Mouse (Mus musculus) left cerebral cortex, adult 11 months (tissue): Measurements from ENCODE around the gene Gpr179.

Experiments
- DNase-seq: peaks from one replicate; pipeline ENCODE4 v3.0.0; 2022; ENCODE audit warnings: low spot score

The Gpr179 gene

GRCm38 (mm10) chr11:97352027-97352684, at the start of gene Gpr179:
TSS of gene Gpr179 (minus strand) at chr11:97352077.
- DNase-seq: no peak

GRCm38 (mm10) chr11:97401082-97401481, 49.2 kb upstream of the Gpr179 start:
- DNase-seq: no peak

GRCm38 (mm10) chr11:97399958-97400710, 48.3 kb upstream of the Gpr179 start:
- DNase-seq: peak; percentile 73

- no peak for DNase-seq
Observed at GRCm38 (mm10) chr11:97398506-97398905, 46.6 kb upstream of the Gpr179 start.

DNA sequence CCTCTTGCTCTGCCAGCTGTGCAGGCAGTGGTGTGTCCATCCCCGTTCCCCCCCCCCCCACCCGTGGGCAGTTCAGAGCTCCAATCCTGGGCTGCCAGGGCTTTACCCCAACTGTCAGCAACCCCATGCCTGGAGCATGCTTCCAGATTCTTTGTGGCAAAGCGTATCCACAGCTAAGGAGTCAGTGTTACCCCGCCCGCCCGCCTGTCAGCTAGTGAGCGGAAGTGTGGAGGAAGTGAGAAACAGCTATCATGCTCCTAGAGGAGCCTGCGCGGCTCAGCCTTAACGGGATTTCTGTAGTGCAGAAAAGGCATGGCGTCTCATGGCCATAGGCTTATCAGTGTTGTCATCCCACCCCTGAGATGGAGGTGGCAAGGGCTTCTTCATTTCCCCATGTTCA, 42.3 kb upstream of the Gpr179 start:
- DNase-seq: no peak

DNA sequence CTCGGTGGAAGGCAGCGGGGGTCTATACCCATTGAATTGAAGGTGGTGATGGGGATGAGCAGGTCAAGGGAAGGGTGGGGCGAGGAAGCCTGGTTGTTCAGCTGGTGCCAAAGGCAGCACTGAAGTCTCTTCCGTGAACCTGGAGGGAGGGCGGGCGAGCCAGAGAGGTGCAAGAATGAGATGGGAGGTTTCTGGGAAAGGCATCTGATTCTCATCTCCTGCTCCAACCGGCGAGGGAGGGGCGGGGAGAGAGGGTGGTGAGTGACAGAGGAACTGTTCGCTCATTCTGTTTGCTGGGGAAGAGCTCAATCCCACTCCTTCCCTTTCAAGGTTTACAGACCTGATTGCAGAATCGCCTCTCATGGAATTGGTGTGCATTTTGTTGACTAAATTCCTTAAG, 41.8 kb upstream of the Gpr179 start:
- no peak for DNase-seq

DNA sequence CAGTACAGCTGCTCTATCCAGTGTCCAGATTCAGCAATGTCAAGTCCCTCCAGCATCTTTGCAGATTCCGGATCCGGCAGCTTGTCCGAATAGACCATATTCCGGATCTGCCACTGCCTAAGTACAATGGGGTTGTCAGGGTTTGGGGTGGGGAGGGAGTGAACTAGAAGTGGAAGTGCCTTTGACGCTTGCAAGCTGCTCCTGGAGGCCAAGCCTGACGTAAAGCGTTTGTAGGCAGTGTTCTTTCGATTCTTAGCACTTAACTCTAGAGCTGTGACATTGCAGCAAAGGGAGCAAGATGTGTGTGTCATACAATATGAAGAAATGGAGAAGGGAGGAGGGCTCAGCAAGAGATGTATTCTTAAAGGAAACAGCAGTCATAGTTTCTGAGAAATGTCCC, 37.2 kb upstream of the Gpr179 start:
- DNase-seq: no peak

DNA sequence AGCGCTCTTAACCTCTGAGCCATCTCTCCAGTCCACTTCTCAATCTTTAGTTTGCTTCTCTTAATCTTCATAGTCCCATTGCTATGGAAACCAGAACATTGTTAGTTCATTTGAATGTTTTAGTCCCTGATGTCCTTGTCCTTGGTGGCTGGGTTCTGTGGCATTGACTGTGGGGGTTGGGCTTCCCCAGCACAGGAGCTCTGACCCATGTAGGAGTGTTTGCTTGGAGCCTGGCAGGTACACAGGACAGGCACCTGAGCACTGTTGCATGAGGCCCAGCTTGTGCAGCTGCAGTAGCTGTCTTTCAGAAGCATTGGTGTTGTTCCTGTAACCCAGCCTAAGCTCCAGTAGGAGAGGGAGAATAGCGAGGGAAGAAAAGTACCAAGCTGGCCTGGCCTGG, 35.9 kb upstream of the Gpr179 start:
- DNase-seq: no peak

- DNase-seq: no peak
Observed at GRCm38 (mm10) chr11:97383764-97384163, 31.9 kb upstream of the Gpr179 start.

DNA sequence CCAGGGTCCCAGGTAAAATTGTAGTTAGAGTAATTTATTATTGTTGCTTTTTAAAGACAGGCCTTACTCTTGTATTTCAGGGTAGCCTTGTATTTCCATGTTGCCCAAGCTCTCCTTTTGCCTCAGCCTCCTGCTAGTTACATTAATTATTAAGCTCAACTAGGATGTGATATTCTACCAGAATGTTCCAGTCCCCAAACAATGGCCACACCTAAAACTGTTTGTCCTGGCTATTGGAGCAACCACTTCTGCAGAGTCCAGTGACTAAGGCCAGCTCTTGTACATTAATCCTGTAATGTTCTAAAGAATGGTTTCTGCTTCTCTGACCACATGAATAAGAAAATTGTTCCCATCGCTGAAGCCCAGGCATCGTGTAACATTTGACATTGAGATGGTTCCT, 31.1 kb upstream of the Gpr179 start:
- no peak for DNase-seq

- DNase-seq: no peak
Observed at GRCm38 (mm10) chr11:97380036-97380435, 28.2 kb upstream of the Gpr179 start.

- DNase-seq: no peak
Observed at GRCm38 (mm10) chr11:97373402-97373801, 21.5 kb upstream of the Gpr179 start.

- no peak for DNase-seq
Observed at GRCm38 (mm10) chr11:97372159-97372864, 20.4 kb upstream of the Gpr179 start.

- no peak for DNase-seq
Observed at GRCm38 (mm10) chr11:97370329-97371091, 18.6 kb upstream of the Gpr179 start.

- no peak for DNase-seq
Observed at GRCm38 (mm10) chr11:97368501-97368900, 16.6 kb upstream of the Gpr179 start.

- no peak for DNase-seq
Observed at GRCm38 (mm10) chr11:97365556-97365955, 13.7 kb upstream of the Gpr179 start.

DNA sequence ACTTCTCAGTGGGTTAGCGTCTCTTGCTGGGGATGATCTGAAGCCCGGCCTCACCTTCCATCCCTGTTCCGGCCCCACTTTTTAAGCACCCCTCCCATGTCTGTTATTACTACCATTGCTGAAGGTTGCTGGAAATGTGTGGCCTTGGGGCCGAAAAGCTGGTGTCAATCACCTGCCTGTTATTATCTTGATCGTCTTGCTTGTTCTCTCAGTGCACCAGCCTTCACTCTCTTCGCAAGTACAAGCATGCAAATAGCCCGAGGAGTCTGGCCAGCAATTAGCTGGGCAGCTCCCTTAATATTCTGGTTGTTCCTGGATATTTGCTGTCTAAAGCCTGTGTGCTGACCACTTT, 11.7 kb upstream of the Gpr179 start:
- no peak for DNase-seq

DNA sequence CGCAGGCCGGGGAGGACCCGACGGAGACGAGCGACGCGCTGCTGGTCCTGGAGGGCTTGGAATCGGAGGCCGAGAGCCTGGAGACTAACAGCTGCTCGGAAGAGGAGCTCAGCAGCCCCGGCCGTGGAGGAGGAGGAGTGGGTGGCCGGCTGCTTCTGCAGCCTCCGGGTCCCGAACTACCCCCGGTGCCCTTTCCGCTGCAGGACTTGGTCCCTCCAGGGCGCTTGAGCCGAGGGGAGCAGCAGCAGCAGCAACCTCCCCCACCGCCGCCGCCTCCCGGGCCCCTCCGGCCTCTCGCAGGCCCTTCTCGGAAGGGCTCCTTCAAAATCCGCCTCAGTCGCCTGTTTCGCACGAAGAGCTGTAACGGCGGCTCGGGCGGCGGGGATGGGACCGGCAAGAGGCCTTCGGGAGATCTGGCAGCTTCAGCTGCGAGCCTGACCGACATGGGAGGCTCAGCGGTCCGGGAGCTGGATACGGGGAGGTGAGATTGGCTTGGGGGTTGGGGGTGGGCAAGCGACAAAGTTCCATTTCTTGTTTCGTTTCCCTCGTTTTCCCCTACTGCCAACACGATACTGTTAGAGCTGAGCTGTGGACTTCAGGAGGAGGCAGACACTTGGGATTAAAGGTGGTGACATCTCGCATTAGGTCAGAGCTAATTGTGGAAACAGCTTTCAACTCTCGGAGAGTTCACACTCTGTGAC, 11.2 kb upstream of the Gpr179 start:
- DNase-seq: no peak

- no peak for DNase-seq
Observed at GRCm38 (mm10) chr11:97362649-97362942, 10.7 kb upstream of the Gpr179 start.

- DNase-seq: peak; percentile 90
Observed at GRCm38 (mm10) chr11:97361948-97362648, 10.2 kb upstream of the Gpr179 start, which contains the start of gene Socs7. TSS of gene Socs7 (plus strand) at chr11:97362551.

DNA sequence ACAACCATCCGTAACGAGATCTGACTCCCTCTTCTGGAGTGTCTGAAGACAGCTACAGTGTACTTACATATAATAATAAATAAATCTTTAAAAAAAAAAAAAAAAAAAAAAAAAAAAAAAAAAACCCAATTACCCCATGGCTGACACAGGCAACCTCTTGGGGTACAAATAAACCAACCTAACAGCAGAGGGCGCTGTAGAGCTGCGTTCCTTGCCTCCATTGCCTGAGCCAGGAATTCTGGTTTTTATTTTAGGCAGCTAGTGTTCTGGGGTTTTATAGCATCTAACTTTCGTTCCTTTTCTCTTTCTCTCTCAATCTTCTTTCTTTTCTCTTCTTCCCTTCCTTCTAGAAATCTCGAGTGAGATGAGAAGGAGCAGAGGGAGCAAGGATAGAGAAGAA, 5.8 kb upstream of the Gpr179 start:
- DNase-seq: peak; percentile 54
